Mouse (Mus musculus) cortical plate, adult 2 months (tissue): ENCODE measurements around the gene Samhd1.

ENCODE experiments used
- CTCF ChIP-seq: fragments of 200-500 bp; IDR thresholded peaks from 2 replicates; pipeline ENCODE4 v1.5.1; 2011; ENCODE audit warnings: mild to moderate bottlenecking, control low read depth, low read length; ENCODE audit not compliant: insufficient read depth; ENCODE audit errors: extremely low read depth
- POLR2A ChIP-seq: fragments of 200-500 bp; IDR thresholded peaks from 2 replicates; pipeline ENCODE4 v1.6.1; 2011; ENCODE audit warnings: mild to moderate bottlenecking, low read length, control low read depth; ENCODE audit not compliant: insufficient read depth; ENCODE audit errors: extremely low read depth

GRCm38 (mm10) chr2:157173555-157173954 lies 38.5 kb upstream of the Samhd1 start:
- TF ChIP-seq CTCF (no peak), POLR2A (no peak)
